Mouse (Mus musculus): ENCODE results near the gene Mrc1. TPM values are rescaled to one million over a fixed set of nuclear protein-coding genes. Genes with fewer than 3 reads are reported as not detected.
"Not testable (repeated sequence)": the region's sequence is repeated elsewhere in the genome, so short reads cannot be mapped to it uniquely, and the experiment has no call there.

Mrc1 gene
- 0.07 TPM for polyA plus RNA-seq (2012; fragmentation: generic; extraction: Trizol)
- long read RNA-seq, experiment 1 = 0 reads
- long read RNA-seq, experiment 2, partial matches to known transcripts = 0 of 2 reads
- long read RNA-seq, experiment 2, other reads (novel, unspliced or antisense) = 2 of 2 reads

DNA sequence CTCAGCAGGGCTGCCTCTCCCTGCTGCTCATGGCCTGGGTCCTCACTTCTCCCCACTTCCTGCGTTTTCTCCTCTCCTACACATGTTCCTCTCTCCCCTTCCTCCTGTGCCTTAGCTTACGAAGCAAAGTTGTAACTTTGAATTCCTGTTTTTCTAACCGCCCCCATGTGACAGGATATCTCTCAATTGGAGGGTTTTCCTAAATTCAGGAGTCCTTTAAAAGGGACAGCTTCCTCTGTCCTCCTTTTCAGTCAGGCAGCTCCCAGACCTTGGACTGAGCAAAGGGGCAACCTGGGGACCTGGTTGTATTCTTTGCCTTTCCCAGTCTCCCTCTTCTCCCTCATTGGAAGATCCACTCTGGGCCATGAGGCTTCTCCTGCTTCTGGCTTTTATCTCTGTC is at the start of gene Mrc1:
TSS of gene Mrc1 (plus strand) at position 244 of the 400 bp plus-strand sequence.
- no peaks in the 10 kb centered on the region for H3K79me3 ChIP-seq (ENCODE audit: low read depth)
- no peak within 1 kb of the TSS for H3K4me3 ChIP-seq (ENCODE audit: insufficient read depth, poor library complexity, severe bottlenecking)
- no peak within 1 kb of the TSS for H3ac ChIP-seq (ENCODE audit: control insufficient read depth, insufficient read length, low read depth)
- no peaks in the 10 kb centered on the region for H3K79me2 ChIP-seq (ENCODE audit: control insufficient read depth, insufficient read depth)
- no peaks in the 10 kb centered on the region for H3K36me3 ChIP-seq (ENCODE audit: control insufficient read depth, insufficient read depth)
- H3K27me3 ChIP-seq (ENCODE audit: control insufficient read depth, insufficient read depth, insufficient read length) = no peaks in the 10 kb centered on the region
- no peak for TF ChIP-seq MYOG (IDR thresholded peaks at IDR 0.05; ENCODE audit: control insufficient read depth, extremely low read depth, insufficient read length)
- TF ChIP-seq USF1 (IDR thresholded peaks at IDR 0.05; ENCODE audit: low read depth) = no peak
- no peak for TF ChIP-seq MAX (IDR thresholded peaks at IDR 0.05)
- no peak for TF ChIP-seq FOSL1 (IDR thresholded peaks at IDR 0.05; ENCODE audit: insufficient read depth, low read length, poor library complexity, severe bottlenecking)
- no peak for TF ChIP-seq MYOD1 (IDR thresholded peaks at IDR 0.05; ENCODE audit: control insufficient read depth, insufficient read length, low read depth)
- TF ChIP-seq CEBPB (IDR thresholded peaks at IDR 0.05; ENCODE audit: low read depth) = no peak
- TF ChIP-seq CTCF (IDR thresholded peaks at IDR 0.05; ENCODE audit: control insufficient read depth, insufficient read depth, insufficient read length) = no peak

DNA sequence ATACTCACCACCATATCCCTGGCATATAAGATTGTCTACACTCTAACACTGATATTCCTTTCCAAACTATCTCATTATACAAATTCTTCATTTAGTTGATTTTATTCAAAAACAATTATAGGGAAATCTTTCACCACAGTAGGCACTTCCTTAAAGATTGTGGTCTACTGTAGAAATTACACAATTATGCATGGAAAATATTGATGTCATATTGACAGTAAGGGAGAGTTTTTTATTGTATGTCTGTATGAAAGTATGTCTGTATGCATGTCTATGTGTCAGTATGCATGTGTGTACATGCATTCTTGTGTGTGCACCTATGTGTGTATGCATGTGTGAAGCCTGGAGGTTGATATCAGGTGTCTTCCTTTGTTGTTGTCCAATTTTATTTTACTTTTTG is 44.8 kb upstream of the Mrc1 start:
- H3K27me3 ChIP-seq (ENCODE audit: control insufficient read depth, insufficient read depth, insufficient read length) = no peaks in the 10 kb centered on the region
- no peak for TF ChIP-seq MYOD1 (IDR thresholded peaks at IDR 0.05; ENCODE audit: control insufficient read depth, insufficient read length, low read depth)
- TF ChIP-seq MYOG (IDR thresholded peaks at IDR 0.05; ENCODE audit: control insufficient read depth, extremely low read depth, insufficient read length) = no peak
- no peak for TF ChIP-seq CTCF (IDR thresholded peaks at IDR 0.05; ENCODE audit: control insufficient read depth, insufficient read depth, insufficient read length)
- no peak for TF ChIP-seq FOSL1 (IDR thresholded peaks at IDR 0.05; ENCODE audit: insufficient read depth, low read length, poor library complexity, severe bottlenecking)
- TF ChIP-seq CEBPB (IDR thresholded peaks at IDR 0.05; ENCODE audit: low read depth) = no peak
- TF ChIP-seq USF1 (IDR thresholded peaks at IDR 0.05; ENCODE audit: low read depth) = no peak
- no peaks in the 10 kb centered on the region for H3K36me3 ChIP-seq (ENCODE audit: control insufficient read depth, insufficient read depth)
- no peak overlapping the region for H3ac ChIP-seq (ENCODE audit: control insufficient read depth, insufficient read length, low read depth)
- no peaks in the 10 kb centered on the region for H3K79me3 ChIP-seq (ENCODE audit: low read depth)
- no peak overlapping the region for H3K4me3 ChIP-seq (ENCODE audit: insufficient read depth, poor library complexity, severe bottlenecking)
- H3K79me2 ChIP-seq (ENCODE audit: control insufficient read depth, insufficient read depth) = no peaks in the 10 kb centered on the region

DNA sequence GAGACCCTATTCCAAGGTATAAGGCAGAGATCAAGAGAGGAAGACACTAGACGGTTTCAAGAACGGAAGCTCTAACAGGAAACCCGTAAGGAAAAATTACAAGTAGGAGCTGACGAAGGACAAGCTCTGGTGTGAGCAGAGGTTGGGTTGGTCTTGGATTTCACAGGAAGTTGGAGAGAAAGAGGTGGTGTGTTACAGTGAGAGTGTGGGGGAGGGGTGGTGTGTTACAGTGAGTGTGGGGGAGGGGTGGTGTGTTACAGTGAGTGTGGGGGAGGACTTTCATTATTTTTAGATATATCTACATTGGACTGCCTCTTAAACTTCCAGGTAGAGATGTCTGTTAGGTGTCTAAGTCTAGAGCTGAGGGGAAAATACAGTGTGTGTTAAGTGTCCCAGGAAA is 38.5 kb upstream of the Mrc1 start:
- no peaks in the 10 kb centered on the region for H3K79me3 ChIP-seq (ENCODE audit: low read depth)
- TF ChIP-seq CTCF (IDR thresholded peaks at IDR 0.05; ENCODE audit: control insufficient read depth, insufficient read depth, insufficient read length) (no peak), USF1 (IDR thresholded peaks at IDR 0.05; ENCODE audit: low read depth) (no peak)
- no peak overlapping the region for H3ac ChIP-seq (ENCODE audit: control insufficient read depth, insufficient read length, low read depth)
- H3K27me3 ChIP-seq (ENCODE audit: control insufficient read depth, insufficient read depth, insufficient read length) = no peaks in the 10 kb centered on the region
- H3K79me2 ChIP-seq (ENCODE audit: control insufficient read depth, insufficient read depth) = no peaks in the 10 kb centered on the region
- H3K36me3 ChIP-seq (ENCODE audit: control insufficient read depth, insufficient read depth) = no peaks in the 10 kb centered on the region
- H3K4me3 ChIP-seq (ENCODE audit: insufficient read depth, poor library complexity, severe bottlenecking) = no peak overlapping the region

DNA sequence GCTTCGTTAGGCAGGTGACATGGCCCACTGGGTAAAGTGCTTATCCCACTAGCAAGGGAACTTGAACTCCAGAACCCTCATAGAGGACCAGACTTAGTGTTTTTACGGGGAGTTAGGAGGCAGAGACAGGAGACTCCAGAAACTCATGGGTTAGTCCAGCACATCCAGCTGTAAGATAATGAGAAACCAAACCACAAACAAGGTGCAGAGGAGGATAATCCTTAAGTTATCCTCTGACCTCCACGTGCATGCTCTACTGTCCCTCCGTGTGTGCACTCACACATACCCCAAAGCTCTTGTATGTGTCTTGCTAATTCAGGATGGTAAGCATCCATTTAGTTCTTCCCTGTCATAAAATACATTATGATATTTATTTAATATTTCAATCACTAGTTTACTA is 37.6 kb upstream of the Mrc1 start:
- H3ac ChIP-seq (ENCODE audit: control insufficient read depth, insufficient read length, low read depth) = no peak overlapping the region
- H3K79me3 ChIP-seq (ENCODE audit: low read depth) = no peaks in the 10 kb centered on the region
- H3K79me2 ChIP-seq (ENCODE audit: control insufficient read depth, insufficient read depth) = no peaks in the 10 kb centered on the region
- no peak for TF ChIP-seq MYOD1 (IDR thresholded peaks at IDR 0.05; ENCODE audit: control insufficient read depth, insufficient read length, low read depth)
- TF ChIP-seq USF1 (IDR thresholded peaks at IDR 0.05; ENCODE audit: low read depth) = no peak
- no peak for TF ChIP-seq CTCF (IDR thresholded peaks at IDR 0.05; ENCODE audit: control insufficient read depth, insufficient read depth, insufficient read length)
- TF ChIP-seq FOSL1 (IDR thresholded peaks at IDR 0.05; ENCODE audit: insufficient read depth, low read length, poor library complexity, severe bottlenecking) = no peak
- no peak for TF ChIP-seq CEBPB (IDR thresholded peaks at IDR 0.05; ENCODE audit: low read depth)
- no peak for TF ChIP-seq MYOG (IDR thresholded peaks at IDR 0.05; ENCODE audit: control insufficient read depth, extremely low read depth, insufficient read length)
- TF ChIP-seq MAX (IDR thresholded peaks at IDR 0.05) = no peak
- no peaks in the 10 kb centered on the region for H3K36me3 ChIP-seq (ENCODE audit: control insufficient read depth, insufficient read depth)
- H3K4me3 ChIP-seq (ENCODE audit: insufficient read depth, poor library complexity, severe bottlenecking) = no peak overlapping the region
- H3K27me3 ChIP-seq (ENCODE audit: control insufficient read depth, insufficient read depth, insufficient read length) = no peaks in the 10 kb centered on the region

DNA sequence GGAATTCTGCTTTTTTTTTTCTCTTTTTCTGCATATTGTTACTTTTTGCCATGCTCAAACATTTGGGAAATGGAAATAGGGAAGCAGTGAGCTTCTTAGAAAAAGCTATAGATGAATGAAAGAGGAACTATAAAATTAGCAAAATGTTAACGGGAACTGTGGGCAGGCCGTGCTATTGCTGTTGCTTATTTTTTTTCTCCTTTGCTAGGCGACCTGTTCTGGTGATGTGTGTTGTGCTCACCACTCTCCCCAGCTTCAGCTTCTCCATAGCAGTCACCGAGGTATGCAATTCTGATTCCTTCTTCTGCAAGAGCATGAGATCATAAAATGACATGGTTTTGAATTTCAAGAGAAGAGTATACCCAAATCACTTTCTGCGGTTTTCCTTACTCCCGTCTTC is 37.1 kb upstream of the Mrc1 start:
- Histone ChIP-seq H3K4me3 (ENCODE audit: insufficient read depth, poor library complexity, severe bottlenecking) (no peak overlapping the region), H3K36me3 (ENCODE audit: control insufficient read depth, insufficient read depth) (no peaks in the 10 kb centered on the region), H3K27me3 (ENCODE audit: control insufficient read depth, insufficient read depth, insufficient read length) (no peaks in the 10 kb centered on the region), H3K79me2 (ENCODE audit: control insufficient read depth, insufficient read depth) (no peaks in the 10 kb centered on the region), H3ac (ENCODE audit: control insufficient read depth, insufficient read length, low read depth) (no peak overlapping the region), H3K79me3 (ENCODE audit: low read depth) (no peaks in the 10 kb centered on the region)
- TF ChIP-seq MYOD1 (IDR thresholded peaks at IDR 0.05; ENCODE audit: control insufficient read depth, insufficient read length, low read depth) (no peak), CTCF (IDR thresholded peaks at IDR 0.05; ENCODE audit: control insufficient read depth, insufficient read depth, insufficient read length) (no peak), MYOG (IDR thresholded peaks at IDR 0.05; ENCODE audit: control insufficient read depth, extremely low read depth, insufficient read length) (no peak), FOSL1 (IDR thresholded peaks at IDR 0.05; ENCODE audit: insufficient read depth, low read length, poor library complexity, severe bottlenecking) (no peak), USF1 (IDR thresholded peaks at IDR 0.05; ENCODE audit: low read depth) (no peak), MAX (IDR thresholded peaks at IDR 0.05) (no peak)

DNA sequence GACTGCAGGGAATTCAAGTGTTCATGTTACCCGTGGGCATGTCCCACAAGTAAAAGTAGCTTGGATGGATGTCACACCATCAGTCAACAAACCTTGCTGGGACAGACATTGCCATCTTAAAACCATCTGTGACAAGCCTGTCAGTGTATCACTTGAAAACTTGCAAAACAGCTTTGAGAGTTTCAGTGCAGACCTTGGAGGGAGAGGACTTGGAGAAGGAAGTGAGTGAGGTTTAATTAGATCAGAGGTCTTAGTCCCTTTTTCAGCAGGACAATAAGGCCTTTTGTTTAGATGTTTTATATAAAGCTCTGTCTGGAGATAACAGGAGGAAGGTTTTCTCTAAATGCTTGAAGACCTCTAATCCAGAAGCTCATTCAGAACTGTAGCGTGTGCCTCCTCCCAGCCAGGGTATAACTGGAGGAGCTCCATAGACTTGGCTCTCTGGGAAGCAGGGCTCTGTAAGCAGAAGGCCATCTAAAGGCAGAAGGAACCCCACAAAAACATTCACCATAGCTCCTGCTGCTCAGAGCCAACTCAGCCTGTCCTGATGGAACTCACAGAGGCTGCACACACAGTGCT is 30.8 kb upstream of the Mrc1 start:
- H3K79me3 ChIP-seq (ENCODE audit: low read depth); H3K27me3 ChIP-seq (ENCODE audit: control insufficient read depth, insufficient read depth, insufficient read length); H3K4me3 ChIP-seq (ENCODE audit: insufficient read depth, poor library complexity, severe bottlenecking); H3K36me3 ChIP-seq (ENCODE audit: control insufficient read depth, insufficient read depth); H3ac ChIP-seq (ENCODE audit: control insufficient read depth, insufficient read length, low read depth); H3K79me2 ChIP-seq (ENCODE audit: control insufficient read depth, insufficient read depth): not testable (repeated sequence)
